Comparison of ENCODE assay signal across 7 mouse cellular contexts in genomic region chr4:132884064-132884843, GRCm38 (mm10). TPM values are rescaled to one million over a fixed set of nuclear protein-coding genes. Genes with fewer than 3 reads are reported as not detected.
A peak's percentile ranks its signal among the peaks of the same experiment; 100 is the strongest.
DNase-seq lines count a peak whose midpoint lies in the region; ATAC-seq lines count a peak whose summit lies in the region.

TSS of gene Stx12 (minus strand) at chr4:132884509.

- peaks cover 20% of the 10 kb centered on the region for H3K36me3 ChIP-seq in embryonic facial prominence, embryonic 10.5 days (replicated peaks)
- H3K36me3 ChIP-seq in limb, embryonic 10.5 days: peaks cover 22% of the 10 kb centered on the region
- peaks cover 9% of the 10 kb centered on the region; the same call in 1 of the 2 replicates for H3K36me3 ChIP-seq in midbrain, embryonic 13.5 days

- H3K4me1 ChIP-seq in embryonic facial prominence, embryonic 10.5 days: peaks cover 28% of the 10 kb centered on the region
- H3K4me1 ChIP-seq in limb, embryonic 10.5 days: peaks cover 24% of the 10 kb centered on the region
- peaks cover 33% of the 10 kb centered on the region for H3K4me1 ChIP-seq in midbrain, embryonic 13.5 days (replicated peaks)

- peak within 1 kb of the TSS; percentile 96 for H3K9ac ChIP-seq in midbrain, embryonic 13.5 days (replicated peaks)

- H3K4me3 ChIP-seq in embryonic facial prominence, embryonic 10.5 days: peak within 1 kb of the TSS; percentile 82
- peak within 1 kb of the TSS; percentile 81 for H3K4me3 ChIP-seq in limb, embryonic 10.5 days
- H3K4me3 ChIP-seq in midbrain, embryonic 13.5 days (replicated peaks): peak within 1 kb of the TSS; percentile 97

- H3K4me2 ChIP-seq in midbrain, embryonic 13.5 days (replicated peaks): peak within 1 kb of the TSS; percentile 82

- peak within 1 kb of the TSS; percentile 92 for H3K27ac ChIP-seq in embryonic facial prominence, embryonic 10.5 days (replicated peaks)
- H3K27ac ChIP-seq in limb, embryonic 10.5 days: peak within 1 kb of the TSS; percentile 92
- H3K27ac ChIP-seq in midbrain, embryonic 13.5 days: peak within 1 kb of the TSS; percentile 84

- H3K9me3 ChIP-seq in embryonic facial prominence, embryonic 10.5 days: no peaks in the 10 kb centered on the region
- H3K9me3 ChIP-seq in limb, embryonic 10.5 days (replicated peaks): no peaks in the 10 kb centered on the region
- no peaks in the 10 kb centered on the region for H3K9me3 ChIP-seq in midbrain, embryonic 13.5 days

- under 1% methylated on average over 72 of the region's 72 CpGs for WGBS in embryonic facial prominence, embryonic 10.5 days
- under 1% methylated on average over 72 of the region's 72 CpGs for WGBS in limb, embryonic 10.5 days
- under 1% methylated on average over 72 of the region's 72 CpGs for WGBS in midbrain, embryonic 13.5 days

- ATAC-seq in granulocyte monocyte progenitor cell, adult 5-6 weeks (replicated peaks; ENCODE audit: poor library complexity, severe bottlenecking): peak; percentile 81
- peak; percentile 96 for ATAC-seq in midbrain, embryonic 13.5 days

- DNase-seq in adrenal gland, postnatal 10 days: peak; percentile 94
- DNase-seq in embryonic facial prominence, embryonic 10.5 days (ENCODE audit: low spot score): peak; percentile 95
- DNase-seq in kidney, adult 11 months: peak; percentile 87
- DNase-seq in limb, embryonic 10.5 days (ENCODE audit: low spot score): peak; percentile 91
- DNase-seq in spleen, adult 12 weeks (ENCODE audit: low spot score): peak; percentile 82

- H3K27me3 ChIP-seq in embryonic facial prominence, embryonic 10.5 days (replicated peaks; ENCODE audit: low read depth, poor library complexity, severe bottlenecking): no peaks in the 10 kb centered on the region
- H3K27me3 ChIP-seq in limb, embryonic 10.5 days (ENCODE audit: low read depth, poor library complexity, severe bottlenecking): no peaks in the 10 kb centered on the region
- no peaks in the 10 kb centered on the region for H3K27me3 ChIP-seq in midbrain, embryonic 13.5 days

RNA-seq across cellular contexts. Expression of gene Stx12, which starts in this region (rescaled TPM):
- 10 to 100 TPM; 52.0 to 53.2 TPM for total RNA-seq in adrenal gland, postnatal 10 days (2021)
- 53.5 and 58.7 TPM in 2 replicates for polyA plus RNA-seq in embryonic facial prominence, embryonic 10.5 days (2016; fragmentation: Nextera tagmentation; extraction: Ambion mirVana)
- 22.0 and 39.8 TPM in 2 replicates for total RNA-seq in granulocyte monocyte progenitor cell, adult 5-6 weeks (2014; fragmentation: Nextera tagmentation)
- total RNA-seq in granulocyte monocyte progenitor cell, adult 5-6 weeks (2017): 26.5 and 29.6 TPM in 2 replicates
- 45.4 and 52.9 TPM in 2 replicates for polyA plus RNA-seq in limb, embryonic 10.5 days (2016; fragmentation: Nextera tagmentation; extraction: Ambion mirVana)
- 133 and 144 TPM in 2 replicates for polyA plus RNA-seq in midbrain, embryonic 13.5 days (2015; fragmentation: Nextera tagmentation; extraction: Ambion mirVana)

Comparison
In these comparisons a context has a peak if more than half of its experiments do, and no peak if none do; other contexts are left out.
1. Peak in every context shown above with its lines: DNase-seq, ATAC-seq, H3K4me3 ChIP-seq and H3K27ac ChIP-seq.